Mouse (Mus musculus) heart, embryonic 12.5 days (tissue): ENCODE results near the gene Npcd. TPM values are rescaled to one million over a fixed set of nuclear protein-coding genes. Genes with fewer than 3 reads are reported as not detected.

Experiments
- ATAC-seq: fragments of 200-750 bp; cut with Nextera tagmentation; 2 replicates; pipeline ENCODE4 v1.8.0; 2017; ENCODE audit warnings: moderate TSS enrichment, moderate library complexity; ENCODE audit not compliant: insufficient number of reproducible peaks, low FRiP score
- H3K27ac ChIP-seq: fragments of 300-500 bp; sonication (generic); 2 replicates; pipeline ENCODE4 v1.5.1; 2016; ENCODE audit warnings: mild to moderate bottlenecking, moderate library complexity; ENCODE audit not compliant: poor library complexity, severe bottlenecking
- H3K27me3 ChIP-seq: fragments of 300-500 bp; sonication (generic); replicated peaks from 2 replicates; pipeline ENCODE4 v1.6.1; 2016; ENCODE audit warnings: mild to moderate bottlenecking, moderate library complexity
- H3K36me3 ChIP-seq: fragments of 300-500 bp; sonication (generic); 2 replicates; pipeline ENCODE4 v1.6.1; 2016; ENCODE audit warnings: mild to moderate bottlenecking, moderate library complexity
- H3K4me1 ChIP-seq: fragments of 300-500 bp; sonication (generic); replicated peaks from 2 replicates; pipeline ENCODE4 v1.6.1; 2016; ENCODE audit warnings: mild to moderate bottlenecking
- H3K4me2 ChIP-seq: fragments of 300-500 bp; sonication (generic); 2 replicates; pipeline ENCODE4 v1.6.1; 2016; ENCODE audit warnings: mild to moderate bottlenecking, moderate library complexity
- H3K4me3 ChIP-seq: fragments of 300-500 bp; sonication (generic); 2 replicates; pipeline ENCODE4 v1.5.1; 2016; ENCODE audit warnings: mild to moderate bottlenecking
- H3K9ac ChIP-seq: fragments of 300-500 bp; sonication (generic); 2 replicates; pipeline ENCODE4 v1.6.1; 2016; ENCODE audit warnings: mild to moderate bottlenecking, moderate library complexity
- H3K9me3 ChIP-seq: fragments of 300-500 bp; sonication (generic); replicated peaks from 2 replicates; pipeline ENCODE4 v1.6.1; 2016; ENCODE audit warnings: mild to moderate bottlenecking, moderate library complexity
- WGBS: fragments of 180-500 bp; shearing (Covaris S2); methylation state at CpG from one replicate; pipeline ENCODE4 v1.1.7; 2016; 5-methylcytosine and 5-hydroxymethylcytosine counted together
- polyA plus RNA-seq: library from polyadenylated mRNA; unstranded; fragments of >200 nt; fragmentation: Nextera tagmentation; extraction: Ambion mirVana; gene quantifications from 2 replicates; pipeline ENCODE4 v1.2.1, GENCODE M21; 2016

Npcd gene
- polyA plus RNA-seq, 1 experiment from 2014 or later: not detected

DNA sequence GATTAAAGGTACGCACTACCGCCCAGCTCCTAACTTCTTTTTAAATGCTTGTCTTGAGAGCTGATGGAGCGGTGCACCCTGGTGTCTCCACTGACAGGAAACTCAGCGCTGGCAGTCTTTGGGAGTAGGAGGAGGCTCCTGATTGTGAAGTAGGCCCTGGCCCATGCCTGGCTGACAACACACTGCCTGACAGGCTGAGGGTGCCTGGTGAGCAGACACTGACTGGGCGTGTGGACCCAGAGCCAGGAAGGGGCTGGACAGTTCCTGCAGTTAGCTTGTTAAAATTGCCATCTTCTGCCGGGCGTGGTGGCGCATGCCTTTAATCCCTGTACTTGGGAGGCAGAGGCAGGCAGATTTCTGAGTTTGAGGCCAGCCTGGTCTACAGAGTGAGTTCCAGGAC, 83.8 kb downstream of the Npcd start:
- H3K36me3 ChIP-seq: no peaks in the 10 kb centered on the region
- H3K9ac ChIP-seq: no peak overlapping the region
- no peak overlapping the region for H3K4me3 ChIP-seq
- H3K9me3 ChIP-seq: no peaks in the 10 kb centered on the region
- 82% methylated on average over 8 of the region's 8 CpGs for WGBS
- H3K4me1 ChIP-seq: no peaks in the 10 kb centered on the region
- no peak for ATAC-seq
- H3K27me3 ChIP-seq: 0 out of 2 replicates have a peak, but pooled peaks cover 2% of the 10 kb centered on the region
- no peak overlapping the region for H3K27ac ChIP-seq
- H3K4me2 ChIP-seq: no peak overlapping the region

DNA sequence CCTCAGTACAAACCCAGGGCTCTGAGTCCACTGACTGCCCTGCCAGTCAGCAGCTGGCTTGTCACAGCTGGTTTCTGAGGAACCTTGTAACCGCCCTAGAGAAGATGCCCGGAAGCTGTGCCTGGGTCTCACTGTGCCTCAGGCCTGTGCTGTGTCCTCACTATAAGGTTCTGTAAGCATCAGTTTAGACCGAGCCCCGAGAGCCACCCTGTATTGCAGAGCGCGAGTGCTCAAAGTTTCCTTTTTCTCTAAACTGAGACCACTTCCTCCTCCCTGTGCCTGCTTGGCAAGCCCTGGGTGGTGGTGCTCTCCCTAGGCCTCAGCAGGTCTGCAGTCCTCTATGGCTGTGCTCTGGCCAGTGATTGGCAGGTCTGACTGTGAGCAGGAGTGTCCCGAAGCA, 84.9 kb downstream of the Npcd start:
- H3K4me1 ChIP-seq: no peaks in the 10 kb centered on the region

DNA sequence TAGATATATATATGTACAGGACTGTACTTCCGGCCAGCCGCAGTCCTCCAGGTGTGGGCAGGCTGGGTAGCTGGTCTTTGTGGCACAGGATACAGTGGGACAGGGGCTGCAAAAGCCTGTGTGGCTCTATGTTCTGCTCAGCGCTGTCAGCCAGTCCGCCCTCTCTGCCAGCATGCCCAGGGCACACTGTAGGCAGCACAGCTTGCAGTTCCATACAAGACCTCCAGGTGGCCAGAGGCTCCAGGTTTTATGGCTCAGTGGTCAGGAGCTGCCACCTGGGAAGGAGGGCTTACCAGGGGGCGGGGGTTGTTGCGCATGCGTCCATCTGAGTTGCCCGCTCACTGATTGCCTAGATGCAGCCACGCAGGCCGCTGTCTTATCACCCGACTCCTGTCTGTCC, 86.0 kb downstream of the Npcd start:
- Histone ChIP-seq H3K27ac (no peak overlapping the region), H3K4me2 (no peak overlapping the region), H3K9ac (no peak overlapping the region), H3K36me3 (0 out of 2 replicates have a peak, but pooled peaks cover 6% of the 10 kb centered on the region), H3K27me3 (no peaks in the 10 kb centered on the region), H3K4me1 (peaks cover 2% of the 10 kb centered on the region; the same call in 1 of the 2 replicates), H3K4me3 (no peak overlapping the region), H3K9me3 (no peaks in the 10 kb centered on the region)
- WGBS: 48% methylated on average over 11 of the region's 11 CpGs
- no peak for ATAC-seq

More for the DNA sequence above, 84.9 kb downstream of the Npcd start:
- Histone ChIP-seq H3K4me2 (no peak overlapping the region), H3K4me3 (no peak overlapping the region), H3K27ac (no peak overlapping the region), H3K36me3 (0 out of 2 replicates have a peak, but pooled peaks cover 5% of the 10 kb centered on the region), H3K27me3 (no peaks in the 10 kb centered on the region), H3K9me3 (no peaks in the 10 kb centered on the region), H3K9ac (no peak overlapping the region)
- WGBS: 89% methylated on average over 7 of the region's 7 CpGs
- no peak for ATAC-seq

DNA sequence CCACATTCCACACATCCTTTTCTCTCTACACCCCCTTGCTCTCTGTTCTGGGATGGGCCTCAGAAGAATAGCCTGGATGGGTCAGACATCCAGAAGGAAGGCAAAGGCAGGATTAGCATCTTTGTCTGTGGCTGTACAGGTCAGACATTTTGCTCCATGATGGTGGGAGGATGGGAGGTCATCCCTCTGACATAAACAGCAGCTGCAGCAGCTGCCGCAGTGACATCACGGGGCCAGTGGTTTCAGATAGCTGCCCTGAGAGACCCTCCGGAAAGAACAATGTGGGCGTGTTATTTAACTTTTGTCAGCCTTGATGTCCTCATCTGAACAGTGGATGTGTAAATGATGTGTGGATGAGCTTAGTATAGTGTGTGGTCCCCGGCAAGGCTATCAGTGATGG, 88.2 kb downstream of the Npcd start:
- no peak overlapping the region for H3K4me3 ChIP-seq
- 0 out of 2 replicates have a peak, but pooled peaks cover 6% of the 10 kb centered on the region for H3K36me3 ChIP-seq
- no peak overlapping the region for H3K9ac ChIP-seq
- no peak for ATAC-seq
- H3K4me2 ChIP-seq: no peak overlapping the region
- WGBS: 88% methylated on average over 5 of the region's 5 CpGs
- no peaks in the 10 kb centered on the region for H3K27me3 ChIP-seq
- no peak overlapping the region for H3K27ac ChIP-seq
- H3K9me3 ChIP-seq: no peaks in the 10 kb centered on the region
- peaks cover 11% of the 10 kb centered on the region for H3K4me1 ChIP-seq

DNA sequence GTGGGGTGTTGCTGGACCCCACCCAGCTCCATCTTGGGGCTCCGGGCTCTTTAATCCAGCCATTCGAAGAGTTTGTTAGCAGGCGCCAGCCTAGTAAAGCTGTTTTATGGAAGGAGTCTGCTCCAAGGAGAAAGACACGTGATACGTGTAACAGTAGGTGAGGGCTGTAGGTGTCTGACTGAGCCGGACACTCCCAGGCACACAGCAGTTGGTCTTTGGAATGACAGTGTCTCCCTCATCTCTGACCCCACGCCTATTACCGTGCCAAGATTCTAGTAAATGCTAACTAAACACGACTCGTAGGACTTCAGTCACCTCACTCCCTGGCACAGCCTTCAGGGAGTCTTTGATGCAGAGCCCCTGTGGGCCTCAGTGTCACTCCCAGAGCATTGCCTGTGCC, 88.7 kb downstream of the Npcd start:
- Histone ChIP-seq H3K4me2 (no peak overlapping the region), H3K9me3 (no peaks in the 10 kb centered on the region), H3K27me3 (no peaks in the 10 kb centered on the region), H3K27ac (no peak overlapping the region), H3K4me1 (peaks cover 16% of the 10 kb centered on the region), H3K4me3 (no peak overlapping the region), H3K9ac (no peak overlapping the region; the same call in 1 of the 2 replicates), H3K36me3 (peaks cover 9% of the 10 kb centered on the region; the same call in 1 of the 2 replicates)
- 80% methylated on average over 10 of the region's 10 CpGs for WGBS
- ATAC-seq: no peak

DNA sequence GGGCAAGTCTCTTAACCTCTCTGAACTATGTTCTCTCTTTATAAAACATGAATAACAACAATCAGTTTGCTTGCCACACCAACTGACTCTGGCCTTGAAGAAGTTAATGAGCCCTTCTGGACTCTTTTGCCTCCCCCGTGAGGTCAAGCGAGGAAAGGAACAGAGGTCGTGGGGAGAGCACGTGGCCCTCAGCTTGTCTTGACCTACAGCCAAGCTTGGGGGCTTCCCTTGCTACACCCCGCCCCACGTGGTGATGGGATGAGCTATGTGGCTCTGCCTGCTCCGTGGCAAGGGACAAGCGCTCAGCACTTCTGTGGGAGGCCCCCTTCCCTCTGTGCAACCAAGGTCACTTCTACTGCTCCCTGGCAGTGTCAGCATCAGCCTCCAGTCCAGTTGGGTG, 89.3 kb downstream of the Npcd start:
- Histone ChIP-seq H3K27me3 (no peaks in the 10 kb centered on the region), H3K36me3 (peaks cover 9% of the 10 kb centered on the region; the same call in 1 of the 2 replicates), H3K9ac (no peak overlapping the region), H3K27ac (no peak overlapping the region), H3K9me3 (no peaks in the 10 kb centered on the region), H3K4me1 (peaks cover 22% of the 10 kb centered on the region), H3K4me2 (no peak overlapping the region), H3K4me3 (no peak overlapping the region)
- WGBS: 67% methylated on average over 8 of the region's 8 CpGs
- ATAC-seq: no peak

DNA sequence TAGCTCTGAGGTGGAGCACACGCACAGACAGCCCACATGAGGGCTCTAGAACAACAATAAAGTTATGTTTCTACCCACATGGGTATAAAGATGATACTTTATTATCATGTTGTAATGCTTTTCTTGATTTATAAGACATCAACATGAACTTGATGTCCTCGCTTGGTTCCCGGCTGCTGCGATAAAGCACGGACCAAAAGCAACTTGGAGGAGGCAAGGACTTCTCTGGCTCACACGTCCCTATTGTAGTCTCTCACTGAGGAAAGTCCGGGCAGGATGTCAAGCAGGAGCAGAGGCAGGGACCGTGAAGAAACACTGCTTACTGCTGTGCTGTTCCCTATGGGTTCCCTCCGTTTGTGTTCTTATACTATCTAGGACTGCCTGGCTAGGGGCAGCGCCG, 90.0 kb downstream of the Npcd start:
- H3K9me3 ChIP-seq: no peaks in the 10 kb centered on the region
- H3K4me3 ChIP-seq: no peak overlapping the region
- no peak overlapping the region for H3K9ac ChIP-seq
- H3K27ac ChIP-seq: no peak overlapping the region
- no peaks in the 10 kb centered on the region for H3K27me3 ChIP-seq
- H3K36me3 ChIP-seq: peaks cover 15% of the 10 kb centered on the region
- 93% methylated on average over 11 of the region's 11 CpGs for WGBS
- ATAC-seq: no peak
- H3K4me1 ChIP-seq: peaks cover 29% of the 10 kb centered on the region
- no peak overlapping the region for H3K4me2 ChIP-seq

DNA sequence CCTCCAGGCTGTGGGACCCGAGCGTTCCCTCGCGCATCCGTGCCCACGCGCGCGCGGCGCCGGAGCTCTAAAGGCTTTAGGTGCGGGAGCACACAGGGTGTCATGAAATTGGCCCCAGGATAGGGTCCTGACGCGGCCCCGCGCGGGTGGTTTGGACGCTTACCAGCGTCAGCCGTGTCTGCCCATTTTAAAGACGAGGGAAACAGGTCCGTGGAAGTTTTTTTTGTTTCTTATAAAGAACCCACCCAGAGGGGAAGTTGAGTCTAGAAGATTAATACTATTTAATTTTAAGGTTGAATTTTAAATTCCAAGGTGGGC, 91.4 kb downstream of the Npcd start:
- no peaks in the 10 kb centered on the region for H3K27me3 ChIP-seq
- H3K9ac ChIP-seq: peak overlapping the region; percentile 98
- no peak for ATAC-seq
- H3K36me3 ChIP-seq: peaks cover 29% of the 10 kb centered on the region
- H3K4me3 ChIP-seq: peak overlapping the region; percentile 98
- WGBS: under 1% methylated on average over 23 of the region's 23 CpGs
- no peak overlapping the region for H3K27ac ChIP-seq
- H3K9me3 ChIP-seq: no peaks in the 10 kb centered on the region
- peak overlapping the region; percentile 90 for H3K4me2 ChIP-seq
- peaks cover 29% of the 10 kb centered on the region for H3K4me1 ChIP-seq

DNA sequence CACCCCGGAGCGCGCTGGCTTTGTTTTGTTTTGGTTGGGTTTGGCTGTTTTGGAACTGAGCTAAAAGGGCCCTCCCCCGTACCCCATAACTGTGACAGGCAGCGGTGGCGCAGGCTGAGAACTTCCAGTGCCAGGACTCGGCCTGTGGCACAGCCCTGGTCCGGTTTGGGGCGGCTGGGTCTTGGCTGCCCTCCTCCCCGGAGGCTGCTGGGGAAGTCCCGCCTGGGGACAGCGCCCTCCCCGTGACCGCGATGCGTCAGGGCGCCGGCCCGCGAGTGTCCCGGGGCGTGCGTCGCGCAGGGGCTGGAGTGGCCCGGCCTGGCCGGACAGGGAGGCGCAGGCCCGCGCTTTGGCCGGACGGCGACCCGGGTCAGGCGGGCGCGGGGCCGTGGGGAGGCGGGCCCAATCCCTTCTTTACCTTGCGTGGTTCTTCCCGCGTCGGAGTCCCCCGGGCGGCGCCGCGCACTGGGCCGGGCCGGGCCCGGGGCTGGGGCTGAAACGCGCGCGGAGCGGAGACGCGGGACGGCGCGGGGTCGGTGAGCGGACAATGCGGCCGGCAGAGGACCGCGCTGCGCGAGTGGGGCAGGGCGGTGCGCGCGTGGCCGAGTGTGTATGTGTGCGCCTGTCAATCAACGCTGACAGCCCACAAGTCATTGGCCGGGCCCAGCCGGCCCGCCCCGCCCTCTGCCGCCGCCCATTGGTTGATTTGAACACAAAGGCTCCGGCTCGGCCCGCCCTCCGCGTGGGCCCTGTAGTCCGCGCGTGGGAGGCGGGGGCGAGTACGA, 91.9 kb downstream of the Npcd start, which contains the start of gene Sun2:
Gene Sun2 (minus strand): TSS at position 616 of the 785 bp plus-strand sequence.
- H3K36me3 ChIP-seq: peaks cover 34% of the 10 kb centered on the region
- H3K4me3 ChIP-seq: peak within 1 kb of the TSS; percentile 98
- peak within 1 kb of the TSS; percentile 85 for H3K27ac ChIP-seq
- H3K9me3 ChIP-seq: no peaks in the 10 kb centered on the region
- peaks cover 29% of the 10 kb centered on the region for H3K4me1 ChIP-seq
- under 1% methylated on average over 93 of the region's 93 CpGs for WGBS
- peak; percentile 93 for ATAC-seq
- peak within 1 kb of the TSS; percentile 90 for H3K4me2 ChIP-seq
- H3K27me3 ChIP-seq: no peaks in the 10 kb centered on the region
- H3K9ac ChIP-seq: peak within 1 kb of the TSS; percentile 98

DNA sequence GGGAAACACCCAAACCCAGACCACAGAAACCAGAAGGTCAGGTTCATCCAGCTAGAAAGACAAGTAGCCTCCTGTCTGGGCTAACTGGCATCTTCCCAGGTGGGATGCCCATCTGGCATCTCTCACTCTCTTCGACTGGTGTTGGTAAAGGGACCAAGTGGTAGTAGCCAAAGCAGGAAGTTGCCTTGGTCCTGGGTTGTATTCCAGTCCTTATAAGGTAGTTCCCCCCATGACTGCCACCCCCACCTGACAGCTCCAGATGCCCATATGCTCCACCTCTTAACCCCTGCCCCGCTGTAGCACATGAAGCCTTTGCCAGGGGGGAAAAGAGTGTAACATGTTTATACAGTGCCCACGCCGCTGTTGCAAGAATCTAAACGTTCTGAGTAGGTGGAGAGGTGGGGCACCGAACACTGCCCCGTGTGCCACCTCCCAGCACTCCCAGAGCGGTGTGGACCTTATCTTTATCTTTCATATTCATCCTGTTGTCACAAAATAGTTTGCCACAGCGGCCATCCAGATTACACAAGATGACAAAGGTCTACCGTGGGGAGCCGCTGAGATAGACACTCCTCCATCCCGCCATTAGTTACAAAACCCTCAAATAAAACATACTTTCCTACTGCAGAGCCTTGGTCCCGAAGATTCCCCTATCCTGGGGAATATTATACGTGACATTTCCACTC, 92.7 kb downstream of the Npcd start:
- H3K36me3 ChIP-seq: peaks cover 42% of the 10 kb centered on the region
- no peak for ATAC-seq
- peak overlapping the region; percentile 98 for H3K4me3 ChIP-seq
- 15% methylated on average over 14 of the region's 14 CpGs for WGBS
- H3K9ac ChIP-seq: peak overlapping the region; percentile 98
- H3K4me1 ChIP-seq: peaks cover 29% of the 10 kb centered on the region
- no peaks in the 10 kb centered on the region for H3K9me3 ChIP-seq
- H3K27ac ChIP-seq: peak overlapping the region; percentile 85
- H3K4me2 ChIP-seq: peak overlapping the region; percentile 90
- H3K27me3 ChIP-seq: no peaks in the 10 kb centered on the region

DNA sequence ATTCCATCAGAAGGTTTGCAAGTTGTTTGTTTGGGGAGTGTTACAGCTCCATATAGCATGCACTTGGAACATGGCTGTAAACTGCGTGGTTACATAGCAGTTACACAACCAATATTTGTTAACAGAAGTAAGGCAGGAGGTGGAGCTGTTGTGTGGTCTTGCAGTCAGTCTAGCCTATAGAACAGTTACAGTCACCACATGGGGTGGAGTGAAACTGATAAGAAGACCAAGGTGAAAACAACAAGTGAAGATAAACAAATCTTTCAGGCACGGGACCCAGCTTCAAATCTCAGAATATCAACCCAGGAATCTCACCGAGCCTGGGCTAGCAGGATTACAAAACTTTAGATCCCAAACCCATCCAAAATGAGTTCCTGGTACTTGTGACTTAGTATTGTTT, 93.3 kb downstream of the Npcd start:
- Histone ChIP-seq H3K9me3 (no peaks in the 10 kb centered on the region), H3K27me3 (no peaks in the 10 kb centered on the region), H3K4me3 (peak overlapping the region; percentile 98), H3K4me2 (peak overlapping the region; percentile 90), H3K27ac (no peak overlapping the region), H3K4me1 (peaks cover 33% of the 10 kb centered on the region), H3K36me3 (peaks cover 47% of the 10 kb centered on the region), H3K9ac (no peak overlapping the region; the same call in 1 of the 2 replicates)
- WGBS: 49% methylated on average over 3 of the region's 3 CpGs
- ATAC-seq: no peak
